Mouse (Mus musculus) embryo, embryonic 11 days (tissue): ENCODE data around the gene Nav2.
A peak's percentile ranks its signal among the peaks of the same experiment; 100 is the strongest.

Experiments
- DNase-seq: peaks from one replicate; pipeline ENCODE4 v3.0.0-alpha.2; 2015

Nav2 gene

DNA sequence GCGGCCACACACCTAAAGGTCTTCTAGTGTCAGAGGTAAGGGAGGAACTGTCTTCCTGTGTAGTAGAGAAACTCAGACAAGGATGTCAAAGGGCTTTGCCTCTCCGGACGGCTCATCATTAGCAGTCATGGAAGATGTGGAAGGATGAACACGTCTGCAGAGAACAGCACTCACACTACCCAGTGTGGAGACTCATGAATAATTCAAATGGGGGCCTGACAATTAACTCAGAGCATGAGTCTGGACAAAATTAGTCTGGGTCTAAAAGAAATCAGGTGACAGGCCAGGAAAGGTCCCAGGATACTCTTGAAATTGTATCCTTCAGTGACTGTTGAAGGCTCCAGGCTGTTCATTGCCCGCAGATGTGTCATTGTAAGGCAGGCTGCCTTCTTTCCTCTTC is 17.5 kb upstream of the Nav2 start:
- no peak for DNase-seq

DNA sequence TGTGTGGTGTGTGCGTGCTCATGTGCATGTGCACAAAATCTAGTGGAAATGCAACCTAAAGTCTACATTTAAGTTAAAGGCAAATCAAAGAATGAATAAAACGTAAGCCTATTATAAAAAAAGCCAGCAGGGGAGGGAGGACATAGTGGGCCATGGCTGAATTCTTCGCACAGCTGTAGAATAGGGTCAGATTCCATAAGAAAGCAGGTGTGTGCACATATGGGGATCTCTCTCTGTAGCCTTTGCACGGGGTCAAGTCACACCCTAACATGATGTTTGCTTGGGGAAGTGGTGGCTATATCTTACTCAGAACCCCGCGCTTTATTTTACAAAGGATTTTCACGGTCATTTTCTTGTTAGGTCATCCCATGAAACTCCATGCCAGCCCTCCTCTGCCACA is 15.4 kb upstream of the Nav2 start:
- no peak for DNase-seq

GRCm38 (mm10) chr7:48894152-48894551 is 14.4 kb upstream of the Nav2 start:
- DNase-seq, result peak; percentile 71

DNA sequence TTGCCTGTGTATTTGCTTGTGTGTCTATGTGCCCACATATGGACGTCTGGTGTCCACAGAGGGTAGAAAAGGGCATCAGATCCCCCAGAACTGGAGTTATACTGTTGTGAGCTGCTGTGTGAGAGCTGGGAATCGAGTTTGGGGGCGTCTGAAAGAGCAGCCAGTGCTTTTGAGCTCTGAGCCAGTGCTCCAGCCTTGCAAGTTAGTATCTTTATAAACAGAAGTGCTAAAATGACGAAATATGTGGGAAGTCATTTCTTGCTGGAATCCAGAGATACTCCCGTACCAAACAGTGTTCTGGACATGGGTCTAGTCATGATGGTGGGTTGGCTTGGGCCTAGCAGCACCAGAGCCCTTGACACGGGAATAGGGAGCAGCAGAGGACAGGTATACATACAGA is 13.8 kb upstream of the Nav2 start:
- no peak for DNase-seq

DNA sequence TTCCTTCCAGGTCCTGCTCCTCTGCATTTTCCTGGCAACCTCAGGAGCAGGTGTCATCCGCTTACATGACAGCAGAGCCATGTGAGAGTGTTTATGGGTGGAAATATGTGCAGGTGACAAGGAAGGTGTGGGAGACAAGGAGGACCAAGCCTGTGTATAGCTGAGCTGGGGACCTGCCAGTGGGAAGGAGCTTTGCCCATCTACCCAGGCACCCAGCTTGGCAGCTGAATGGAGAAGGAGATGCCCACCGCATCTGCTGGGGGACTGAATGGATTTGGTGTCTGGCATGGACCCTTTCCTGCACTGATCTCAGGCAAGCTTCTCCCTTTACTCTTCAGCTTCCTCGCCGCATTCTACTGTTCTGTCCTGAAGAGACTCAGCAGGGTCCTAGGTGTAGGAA is 13.0 kb upstream of the Nav2 start:
- no peak for DNase-seq

DNA sequence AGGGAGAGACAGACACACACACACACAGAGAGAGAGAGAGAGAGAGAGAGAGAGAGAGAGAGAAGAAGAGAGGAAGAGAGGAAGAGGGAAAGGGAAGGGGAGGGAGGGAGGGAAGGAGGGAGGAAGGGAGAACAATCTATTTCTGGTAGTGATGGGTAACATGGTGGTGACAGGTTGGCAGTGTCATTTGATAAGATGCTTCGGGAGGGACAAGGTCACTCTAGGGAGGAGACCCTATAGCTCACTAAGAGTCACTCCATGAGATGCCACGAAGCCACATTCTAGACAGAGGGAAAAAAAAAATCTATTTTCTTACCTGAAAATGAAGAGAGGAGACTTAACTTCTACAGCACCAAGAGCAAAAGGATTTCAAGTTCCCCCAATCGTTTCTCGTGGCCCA is 12.5 kb upstream of the Nav2 start:
- no peak for DNase-seq

- DNase-seq, result peak; percentile 58
Measured at GRCm38 (mm10) chr7:48897539-48898163, 10.9 kb upstream of the Nav2 start.

GRCm38 (mm10) chr7:48898416-48898815 is 10.1 kb upstream of the Nav2 start:
- DNase-seq, result no peak

DNA sequence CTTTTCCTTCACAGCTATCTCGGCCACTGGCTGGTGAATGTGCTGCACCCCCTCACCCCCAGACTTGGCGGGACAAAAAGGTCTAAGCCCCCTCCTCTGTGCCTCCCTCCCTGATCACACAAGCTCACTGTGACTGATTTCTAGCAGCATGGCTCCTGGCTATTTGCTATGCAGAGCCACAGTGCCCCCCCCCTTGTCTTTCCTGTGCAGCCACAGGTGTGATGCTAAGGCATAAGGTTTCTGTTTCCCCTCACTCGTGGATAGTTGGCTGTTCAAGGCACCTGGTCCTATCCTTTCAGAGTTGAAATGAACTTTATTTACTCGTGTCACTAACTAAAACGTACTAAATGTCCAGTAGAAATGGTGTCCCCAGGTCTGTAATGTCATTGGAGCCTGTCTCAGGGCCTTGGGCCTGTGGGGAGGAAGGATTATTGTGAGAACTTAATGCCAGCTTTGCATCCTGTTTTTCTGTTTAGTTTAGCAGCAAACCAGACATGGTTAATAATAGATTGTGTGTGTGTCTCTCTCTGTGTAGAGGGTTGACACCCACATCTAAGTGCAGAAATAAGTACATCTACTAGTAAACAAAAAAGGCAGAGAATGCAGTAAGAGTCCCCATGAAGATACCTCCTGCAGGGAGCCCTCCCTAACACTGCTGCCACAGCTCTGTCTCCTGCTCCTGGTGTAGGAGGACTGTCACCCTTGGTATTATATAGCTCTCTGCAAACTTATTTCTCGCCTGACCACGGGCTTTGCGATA is 7.9 kb upstream of the Nav2 start:
- DNase-seq, result no peak

DNA sequence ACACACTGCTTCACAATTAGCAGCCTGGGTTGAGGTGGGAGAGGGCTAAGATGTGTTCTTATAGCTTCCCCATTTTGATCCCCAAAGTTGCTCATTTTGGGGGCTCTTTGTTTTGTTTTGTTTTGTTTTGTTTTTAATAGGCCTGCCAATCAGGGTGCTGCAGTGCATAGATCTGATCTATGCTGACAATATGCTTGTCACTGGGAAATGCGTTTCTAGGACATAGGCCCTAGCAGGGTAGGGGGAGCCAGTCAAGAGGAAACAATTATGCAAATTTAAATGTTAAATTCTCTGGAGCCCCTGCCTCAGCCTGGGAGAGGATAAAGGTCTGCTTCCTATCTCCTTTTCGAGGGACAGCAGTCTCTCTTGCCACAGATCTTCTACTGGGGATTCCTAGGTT is 6.1 kb upstream of the Nav2 start:
- no peak for DNase-seq

GRCm38 (mm10) chr7:48909342-48909671 is 791 bp downstream of the Nav2 start:
- no peak for DNase-seq

- no peak for DNase-seq
Measured at GRCm38 (mm10) chr7:48910282-48910681, 1.8 kb downstream of the Nav2 start.

GRCm38 (mm10) chr7:48911146-48911545 is 2.6 kb downstream of the Nav2 start:
- no peak for DNase-seq

DNA sequence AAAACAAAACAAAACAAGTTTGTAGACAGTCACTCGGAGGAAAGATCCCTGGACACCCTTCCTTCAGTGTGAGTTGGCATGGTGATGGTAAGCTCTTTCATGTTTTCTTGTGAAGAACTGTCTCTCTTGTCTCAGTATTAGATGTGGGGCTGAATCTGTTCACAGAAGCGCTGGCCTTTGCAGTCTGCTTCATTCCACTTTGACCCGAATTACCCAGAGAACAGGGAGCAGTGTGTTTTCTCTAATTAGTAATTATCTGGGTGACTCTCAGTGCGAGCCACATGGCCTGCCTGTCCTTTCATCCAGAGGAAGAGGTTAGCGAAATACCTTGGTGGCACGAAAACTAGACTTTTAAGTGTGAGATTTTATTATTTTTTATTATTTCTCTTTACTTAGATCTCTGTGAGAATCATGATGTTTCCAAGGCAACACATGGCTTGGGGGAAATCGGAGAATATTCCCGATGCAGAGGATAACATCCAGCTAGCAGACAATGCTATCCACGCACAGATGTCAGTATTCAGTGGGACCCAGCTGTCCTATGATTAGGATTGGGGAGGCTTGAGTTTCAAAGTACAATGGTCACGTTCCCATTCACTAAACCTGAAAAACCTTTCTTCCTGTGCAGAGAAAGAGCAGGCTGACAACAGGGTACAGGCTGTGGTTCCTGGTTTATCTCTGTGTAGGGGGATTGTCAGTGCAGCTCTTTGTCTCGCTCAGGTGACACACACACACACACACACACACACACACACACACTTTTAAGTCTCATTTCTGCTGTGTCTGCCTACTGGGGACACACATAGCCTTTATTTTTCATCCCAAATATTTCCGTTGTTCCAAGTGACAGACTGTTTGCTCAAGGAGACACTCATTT is 6.4 kb downstream of the Nav2 start:
- DNase-seq, result no peak

- no peak for DNase-seq
Measured at GRCm38 (mm10) chr7:48917463-48917862, 8.9 kb downstream of the Nav2 start.

DNA sequence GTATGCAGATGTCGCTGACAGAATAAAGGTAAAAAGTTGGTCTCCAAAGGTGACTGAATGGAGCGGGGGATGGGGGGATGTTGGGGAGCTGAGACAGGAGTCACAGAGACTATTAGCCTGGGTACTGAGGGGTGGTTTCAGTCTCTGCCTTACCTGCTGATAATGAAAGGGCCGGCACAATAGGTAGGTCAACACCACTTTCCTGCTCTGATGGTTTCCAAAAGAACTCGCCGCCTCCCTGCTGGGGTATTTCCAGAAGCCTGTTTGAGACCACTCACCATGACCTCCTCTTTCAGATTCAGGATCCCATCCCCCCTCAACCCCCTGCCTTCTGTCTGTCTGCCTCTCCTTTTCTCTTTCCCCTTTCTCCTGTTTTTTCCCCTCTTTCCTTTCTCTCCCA is 9.5 kb downstream of the Nav2 start:
- no peak for DNase-seq

GRCm38 (mm10) chr7:48918389-48918788 is 9.9 kb downstream of the Nav2 start:
- DNase-seq, result no peak

DNA sequence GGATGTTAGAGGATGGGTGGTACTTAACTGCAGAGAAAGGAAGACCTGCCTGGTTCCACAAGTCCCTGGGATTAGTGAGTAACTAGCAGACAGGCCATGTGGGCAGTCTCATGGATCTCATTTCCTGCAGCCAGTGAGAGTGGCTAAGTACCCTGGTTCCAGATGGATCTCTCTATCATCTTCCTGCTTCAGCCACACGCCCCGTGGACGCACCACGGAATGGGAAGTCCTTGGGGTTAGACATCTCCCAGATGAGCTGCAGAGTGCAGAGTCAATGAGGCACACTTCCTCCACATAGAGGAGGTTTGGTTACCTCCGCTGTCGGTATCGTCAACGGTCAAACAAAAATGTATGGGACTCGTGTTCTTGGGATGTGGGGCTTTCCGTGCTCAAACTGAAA is 15.1 kb downstream of the Nav2 start:
- DNase-seq, result no peak

DNA sequence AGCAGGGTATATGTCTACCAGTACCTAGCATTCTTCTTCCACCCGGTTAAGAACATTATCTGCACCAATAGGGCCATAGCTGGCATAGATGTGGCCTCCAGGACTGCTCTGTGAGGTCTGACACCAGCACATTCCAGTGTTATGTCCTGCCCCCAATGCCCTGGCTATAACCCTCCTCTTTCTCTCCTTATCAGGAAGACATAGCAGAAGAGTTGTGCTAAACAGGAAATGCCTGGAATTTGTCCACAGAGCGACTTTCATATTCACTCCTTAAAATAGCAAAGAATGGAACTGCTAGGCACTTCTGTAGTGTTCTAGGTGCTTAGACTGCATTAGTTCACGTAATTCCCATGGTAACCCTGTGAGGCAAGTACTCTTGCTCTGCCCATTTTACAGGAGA is 16.7 kb downstream of the Nav2 start:
- DNase-seq, result no peak

DNA sequence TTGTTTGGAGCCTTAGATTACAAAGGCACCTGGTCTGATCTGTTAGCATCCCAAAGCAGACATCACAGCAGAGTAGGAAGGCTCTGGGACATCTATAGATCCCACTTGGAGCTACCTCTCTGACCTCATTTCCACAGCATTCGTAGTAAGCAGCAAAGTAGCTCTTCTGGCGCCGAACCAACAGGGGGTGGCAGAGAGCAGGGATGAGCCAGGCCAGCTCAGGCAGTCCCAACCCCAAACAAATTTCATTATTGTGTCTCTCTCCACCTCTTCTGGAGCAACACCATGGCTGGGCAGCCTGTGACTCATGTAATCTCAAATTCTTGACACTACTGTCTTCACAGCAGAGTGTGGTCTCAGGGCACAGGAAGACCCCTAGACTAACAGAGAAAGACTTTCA is 19.8 kb downstream of the Nav2 start:
- DNase-seq, result peak; percentile 73

- no peak for DNase-seq
Measured at GRCm38 (mm10) chr7:48930399-48930798, 21.9 kb downstream of the Nav2 start.

DNA sequence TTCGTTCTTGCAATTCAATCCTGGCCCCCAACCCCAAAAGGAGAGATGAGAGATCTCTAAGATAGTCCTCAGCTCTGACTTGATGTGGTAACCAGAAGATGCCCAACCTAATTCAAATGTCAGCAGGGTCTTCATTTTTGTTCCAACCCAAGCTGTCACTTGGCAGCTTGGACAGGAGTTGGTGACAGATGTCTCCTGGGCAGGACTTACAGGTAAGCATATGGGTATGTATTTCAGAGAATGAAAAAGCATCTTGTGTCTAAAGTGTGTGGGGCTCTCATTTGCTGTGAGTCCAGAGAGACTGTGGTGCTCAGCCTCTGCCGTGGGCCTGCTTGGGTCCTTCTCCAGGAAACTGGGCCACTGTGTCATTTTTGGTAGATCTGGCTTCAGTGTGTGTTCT is 23.6 kb downstream of the Nav2 start:
- no peak for DNase-seq

- no peak for DNase-seq
Measured at GRCm38 (mm10) chr7:48934816-48935215, 26.3 kb downstream of the Nav2 start.

- no peak for DNase-seq
Measured at GRCm38 (mm10) chr7:48937562-48937961, 29.0 kb downstream of the Nav2 start.
